Mouse (Mus musculus) v-Abl transformed pro-B cells (cell line): ENCODE measurements around the gene Dnaja3.

Experiments
- in situ Hi-C, 2 experiments: fragments of 400-800 bp; cut with MboI; formaldehyde crosslinking; loops; one replicate each; pipeline ENCODE4 v1.15.1; 2025; ENCODE audit not compliant: unreplicated experiment in 2 of 2

Dnaja3 gene

GRCm38 (mm10) chr16:4639831-4640237 lies at the start of gene Dnaja3, which contains the start of gene Vasn:
TSS of gene Dnaja3 (plus strand) at chr16:4639989.
TSS of gene Vasn (plus strand) at chr16:4639941.
- in situ Hi-C loops: no loop called here

GRCm38 (mm10) chr16:4590236-4590635 lies 49.6 kb upstream of the Dnaja3 start:
- in situ Hi-C loops: no loop called here

GRCm38 (mm10) chr16:4592909-4593875 lies 46.6 kb upstream of the Dnaja3 start:
- in situ Hi-C loops: no loop called here

GRCm38 (mm10) chr16:4593971-4594813 lies 45.6 kb upstream of the Dnaja3 start, which contains the start of gene Glis2:
TSS of gene Glis2 (plus strand) at chr16:4594713.
- in situ Hi-C loops: no loop called here

GRCm38 (mm10) chr16:4594814-4595526 lies 44.8 kb upstream of the Dnaja3 start:
- in situ Hi-C loops: no loop called here

- in situ Hi-C loops: no loop called here
Measured at GRCm38 (mm10) chr16:4595527-4595963, 44.2 kb upstream of the Dnaja3 start.

- in situ Hi-C loops: no loop called here
Measured at GRCm38 (mm10) chr16:4596141-4596728, 43.6 kb upstream of the Dnaja3 start.

- in situ Hi-C loops: no loop called here
Measured at GRCm38 (mm10) chr16:4596836-4597235, 43.0 kb upstream of the Dnaja3 start.

GRCm38 (mm10) chr16:4597296-4597695 lies 42.5 kb upstream of the Dnaja3 start:
- in situ Hi-C loops: no loop called here

- in situ Hi-C loops: no loop called here
Measured at GRCm38 (mm10) chr16:4598041-4598440, 41.7 kb upstream of the Dnaja3 start.

GRCm38 (mm10) chr16:4598891-4599543 lies 40.8 kb upstream of the Dnaja3 start:
- in situ Hi-C loops: no loop called here

- in situ Hi-C loops: no loop called here
Measured at GRCm38 (mm10) chr16:4599616-4600015, 40.2 kb upstream of the Dnaja3 start.

- in situ Hi-C loops: no loop called here
Measured at GRCm38 (mm10) chr16:4600701-4601310, 39.0 kb upstream of the Dnaja3 start.

GRCm38 (mm10) chr16:4602189-4602588 lies 37.6 kb upstream of the Dnaja3 start:
- in situ Hi-C loops: no loop called here

- in situ Hi-C loops: no loop called here
Measured at GRCm38 (mm10) chr16:4602766-4603452, 36.9 kb upstream of the Dnaja3 start.

GRCm38 (mm10) chr16:4603453-4603837 lies 36.3 kb upstream of the Dnaja3 start:
- in situ Hi-C loops: no loop called here

GRCm38 (mm10) chr16:4604293-4604837 lies 35.4 kb upstream of the Dnaja3 start:
- in situ Hi-C loops: no loop called here

GRCm38 (mm10) chr16:4605514-4606131 lies 34.2 kb upstream of the Dnaja3 start:
- in situ Hi-C loops: loop anchor here (5.0 kb wide), 3 partner anchors 33 to 293 kb away; no protein-coding TSS in a partner anchor
